Mouse (Mus musculus) G1E-ER4 (cell line): Measurements from ENCODE around the gene Cd93. TPM values are rescaled to one million over a fixed set of nuclear protein-coding genes. Genes with fewer than 3 reads are reported as not detected.

Experiments used
- GATA1 ChIP-seq: IDR thresholded peaks from one replicate; pipeline ENCODE4 v1.8.0; 2012; ENCODE audit warnings: low read length, inconsistent platforms
- polyA plus RNA-seq: library from polyadenylated mRNA; stranded (reverse); fragments of >175 nt; gene quantifications from 2 replicates; pipeline ENCODE4 v1.2.3, GENCODE M21; 2012

Cd93 gene
- not detected in 2 replicates for polyA plus RNA-seq

- no peak for TF ChIP-seq GATA1
Observed at GRCm38 (mm10) chr2:148443249-148443958, at the start of gene Cd93. Cd93 (minus strand) TSS chr2:148443563.

DNA sequence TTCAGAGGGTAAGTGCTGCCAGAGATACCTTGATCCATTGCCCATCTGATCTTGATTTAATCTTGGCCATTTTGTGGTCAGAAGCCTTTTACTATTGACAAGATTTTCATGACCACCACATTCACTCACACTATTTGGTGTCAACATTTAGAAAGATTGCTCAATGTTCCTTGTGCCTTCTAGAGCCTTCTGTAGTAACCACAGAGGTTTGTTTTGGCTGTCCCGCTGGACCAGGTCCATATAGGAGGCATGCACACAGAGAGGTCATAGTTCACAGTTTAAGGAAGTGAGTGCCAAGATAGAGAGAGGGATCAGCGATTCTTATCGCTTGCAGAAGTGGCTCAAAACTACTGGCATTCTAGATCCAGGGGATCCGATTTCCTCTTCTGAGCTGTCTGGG, 48.7 kb upstream of the Cd93 start:
- no peak for TF ChIP-seq GATA1

GRCm38 (mm10) chr2:148490150-148490549, 46.8 kb upstream of the Cd93 start:
- TF ChIP-seq GATA1 = no peak

DNA sequence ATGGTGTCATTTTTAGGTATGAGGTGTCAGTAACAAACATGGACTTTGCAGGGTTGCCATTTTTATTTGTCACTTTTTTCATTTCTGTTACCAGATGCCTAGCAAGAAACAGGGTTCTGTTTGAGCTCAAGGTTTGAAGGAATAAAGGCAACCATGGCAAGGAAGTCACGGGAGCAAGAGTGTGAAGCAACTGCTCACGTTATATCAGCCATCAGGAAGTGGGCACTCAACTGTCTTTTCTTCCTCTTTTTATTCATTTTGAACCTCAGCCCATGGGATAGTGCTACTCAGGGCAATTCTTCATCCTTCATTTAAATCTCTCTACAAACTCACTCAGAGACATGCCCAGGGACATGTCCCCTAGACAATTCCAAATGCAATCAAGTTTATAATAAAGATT, 45.5 kb upstream of the Cd93 start:
- TF ChIP-seq GATA1 = no peak

- TF ChIP-seq GATA1 = no peak
Observed at GRCm38 (mm10) chr2:148485576-148485975, 42.2 kb upstream of the Cd93 start.

DNA sequence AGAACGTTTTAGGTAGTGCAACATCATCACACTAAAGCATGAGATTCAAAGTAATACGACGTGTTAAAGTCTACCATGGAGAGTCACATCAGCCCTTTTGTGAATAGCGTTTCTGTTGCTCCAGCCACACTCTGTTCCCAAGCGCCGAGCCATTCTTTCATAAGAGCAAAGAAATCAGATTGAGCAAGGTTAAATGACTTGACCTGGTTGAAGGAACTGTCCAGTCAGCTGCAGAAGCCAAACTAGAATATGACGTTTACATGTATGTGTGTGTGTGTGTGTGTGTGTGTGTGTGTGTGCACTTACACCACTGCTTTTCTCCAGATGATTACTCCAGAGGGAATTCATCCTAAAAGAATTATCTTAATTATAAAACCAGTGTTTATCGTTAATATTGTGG, 37.0 kb upstream of the Cd93 start:
- no peak for TF ChIP-seq GATA1

- TF ChIP-seq GATA1 = no peak
Observed at GRCm38 (mm10) chr2:148478141-148478701, 34.9 kb upstream of the Cd93 start.

GRCm38 (mm10) chr2:148477346-148477745, 34.0 kb upstream of the Cd93 start:
- no peak for TF ChIP-seq GATA1

DNA sequence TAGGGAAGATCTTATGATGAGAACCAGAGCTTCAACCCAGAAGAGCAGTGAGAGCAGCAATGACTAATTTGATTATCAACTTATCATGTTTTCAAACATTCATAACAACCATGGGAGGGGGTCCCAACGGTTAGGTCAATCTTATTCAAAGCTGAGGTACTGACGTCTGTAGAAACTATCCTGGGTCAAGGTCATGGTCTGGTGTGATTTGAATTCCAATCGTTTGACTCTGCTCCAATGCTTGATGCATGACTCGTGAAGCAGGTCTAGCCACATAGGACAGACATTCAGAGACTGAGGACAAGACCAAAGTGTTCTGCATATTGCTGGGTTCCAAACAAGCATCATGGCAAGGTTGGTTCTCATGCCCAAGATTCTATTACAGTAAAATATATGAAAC, 33.2 kb upstream of the Cd93 start:
- TF ChIP-seq GATA1 = no peak

GRCm38 (mm10) chr2:148475879-148476495, 32.6 kb upstream of the Cd93 start:
- TF ChIP-seq GATA1 = no peak

GRCm38 (mm10) chr2:148469341-148470238, 26.2 kb upstream of the Cd93 start:
- no peak for TF ChIP-seq GATA1

- TF ChIP-seq GATA1 = no peak
Observed at GRCm38 (mm10) chr2:148467921-148468440, 24.6 kb upstream of the Cd93 start.

DNA sequence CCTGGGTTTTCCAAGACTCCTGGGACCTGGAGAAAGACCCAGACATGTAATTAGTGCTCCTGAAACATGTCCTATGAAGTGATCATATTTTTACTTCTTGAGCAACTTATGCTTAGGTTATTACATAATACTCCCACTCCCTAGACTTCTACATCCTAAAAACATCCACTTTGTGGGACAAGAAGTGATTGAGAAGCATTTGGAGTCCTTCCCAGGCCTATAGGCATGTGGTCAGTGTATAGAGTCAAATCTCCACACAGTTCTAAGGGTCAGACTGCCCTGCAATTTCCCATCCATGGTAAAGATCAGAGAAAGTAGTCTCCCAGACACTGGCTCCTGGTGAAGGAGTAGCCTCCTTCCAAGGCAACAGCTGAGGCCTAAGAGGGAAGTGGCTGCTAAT, 12.0 kb upstream of the Cd93 start:
- TF ChIP-seq GATA1 = no peak

GRCm38 (mm10) chr2:148454014-148454542, 10.7 kb upstream of the Cd93 start:
- TF ChIP-seq GATA1 = no peak

DNA sequence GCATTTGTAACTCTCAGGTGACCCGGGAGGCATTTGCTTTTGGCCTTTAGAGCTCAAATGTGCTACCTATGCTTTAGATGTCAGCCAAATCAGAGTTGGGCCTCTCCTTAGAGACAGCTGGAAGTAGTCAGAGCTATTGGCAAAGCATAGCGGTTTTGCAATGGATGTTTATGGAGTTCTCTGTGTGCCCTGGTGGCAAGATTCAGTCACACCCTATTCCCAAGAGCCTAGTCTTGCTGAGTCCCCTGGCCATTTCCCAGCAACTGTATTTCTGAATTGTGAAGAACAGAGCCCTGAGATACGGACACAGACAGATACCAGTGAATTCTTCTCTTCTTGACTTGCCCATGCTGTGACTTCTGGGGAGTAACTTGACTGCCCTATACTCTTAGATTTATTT, 9.7 kb upstream of the Cd93 start:
- TF ChIP-seq GATA1 = no peak
